Comparison of ENCODE assay signal across 23 mouse cellular contexts in genomic region chr6:65024668-65025067, GRCm38 (mm10). TPM values are rescaled to one million over a fixed set of nuclear protein-coding genes. Genes with fewer than 3 reads are reported as not detected.
DNase-seq lines count a peak whose midpoint lies in the region; TF ChIP-seq lines count a peak whose summit lies in the region.
"Had no signal": no experiment of that assay in that cellular context is flagged by ENCODE, and none has a peak within 500 bp of the region (broad histone marks: within the 10 kb centered on the region; RNA-seq: fewer than 3 reads in every experiment).

No protein-coding gene starts in this region.

- peak overlapping the region; percentile 98; the same call in 1 of the 2 replicates for H3K27ac ChIP-seq in ES-E14 (ENCODE audit: insufficient read depth, low read depth, low read length, poor library complexity, severe bottlenecking)
- H3K27ac ChIP-seq: forebrain, embryonic 10.5 days; forebrain, embryonic 13.5 days; gastrocnemius, adult 2 months; heart, embryonic 13.5 days; hindbrain, embryonic 14.5 days; hindbrain, postnatal 0 days had no signal

- no peak overlapping the region; a peak in 1 of 4 replicates for H3K4me3 ChIP-seq in ES-E14 (ENCODE audit: insufficient read depth in 1 of 2, low read depth in 1 of 2, low read length in 2 of 2, poor library complexity in 1 of 2, severe bottlenecking in 1 of 2)
- H3K4me3 ChIP-seq: forebrain, embryonic 10.5 days; forebrain, embryonic 13.5 days; gastrocnemius, adult 2 months; heart, embryonic 13.5 days had no signal

- DNase-seq in kidney, postnatal 14 days: peak; percentile 13
- DNase-seq in kidney, postnatal 10 days: no peak
- peak; percentile 99 for DNase-seq in ES-E14 (ENCODE audit: low read depth, low spot score)
- DNase-seq in ZHBTc4 (ENCODE audit: low read depth, low spot score): peak; percentile 99
- DNase-seq in spleen, postnatal 36 days (ENCODE audit: low spot score in 2 of 2): no peak
- no peak for DNase-seq in urinary bladder, adult 2 months (ENCODE audit: low spot score)
- DNase-seq: adrenal gland, adult 8-10 months; adrenal gland, postnatal 36 days; B cell, adult 2 months; cerebellum, adult 18-20 months; cerebellum, adult 9-10 months; cerebellum, postnatal 14 days; gastrocnemius, adult 2 months; gastrocnemius, postnatal 14 days; heart, adult 11 months; heart, postnatal 14 days; heart, postnatal 4 days; kidney, adult 8-10 months had no signal

- H3K36me3 ChIP-seq in ES-E14 (ENCODE audit: control insufficient read depth, insufficient read depth, low read length, poor library complexity, severe bottlenecking): no peaks in the 10 kb centered on the region
- H3K36me3 ChIP-seq: forebrain, embryonic 10.5 days; heart, embryonic 13.5 days had no signal

- H3K4me1 ChIP-seq in ES-E14 (ENCODE audit: control insufficient read depth in 2 of 2, insufficient read depth in 2 of 2, low read length in 2 of 2, poor library complexity in 1 of 2): peaks cover 6 to 17% of the 10 kb centered on the region in 2 experiments; a peak in 3 of 4 replicates
- H3K4me1 ChIP-seq: forebrain, embryonic 10.5 days; forebrain, embryonic 13.5 days had no signal

- no peaks in the 10 kb centered on the region for H3K9me3 ChIP-seq in ES-E14 (ENCODE audit: control insufficient read depth, insufficient read depth, low read depth, low read length)
- H3K9me3 ChIP-seq: forebrain, embryonic 10.5 days; forebrain, embryonic 13.5 days had no signal

- in situ Hi-C loops in ES-E14 (cut with MboI; ENCODE audit: low sequenced_read_pairs in 2 of 2, unreplicated experiment in 2 of 2): no loop called here

- H3K9ac ChIP-seq in ES-E14 (ENCODE audit: insufficient read depth, low read depth, low read length, poor library complexity, severe bottlenecking): peak overlapping the region; percentile 75; the same call in 1 of the 2 replicates
- H3K9ac ChIP-seq: forebrain, embryonic 13.5 days; heart, embryonic 13.5 days; hindbrain, embryonic 14.5 days had no signal

TF ChIP-seq in ES-E14, 5 proteins besides CTCF, POLR2A, EP300 and RAD21:
- TF ChIP-seq HCFC1 (IDR thresholded peaks at IDR 0.05; ENCODE audit: borderline replicate concordance, insufficient read depth, low read length): no peak
- TF ChIP-seq CHD2 (IDR thresholded peaks at IDR 0.05; ENCODE audit: low read depth, low read length): peak; percentile 86

RNA-seq across cellular contexts. Expression of gene Smarcad1, which starts 17.7 kb away (rescaled TPM):
- 158 and 164 TPM in 2 replicates for total RNA-seq in ES-E14 (2012; rRNA removed)
- polyA plus RNA-seq in urinary bladder, adult 2 months (2012; rRNA removed): 21.2 TPM in 2 replicates

Comparison
In these comparisons a context has a peak if more than half of its experiments do, and no peak if none do; other contexts are left out.
1. DNase-seq: peak in kidney, postnatal 14 days (single experiment), ES-E14 (single experiment) and ZHBTc4 (single experiment); none in kidney, postnatal 10 days (single experiment), spleen, postnatal 36 days (0 of 2) and urinary bladder, adult 2 months (single experiment).